Mouse (Mus musculus): ENCODE measurements at regions not wholly inside any gene's neighbourhood (a gene's known extent, or its start where the extent isn't known, plus 50 kb on each side); places are given as distances from the start of the nearest gene placed in this dataset.

GRCm38 (mm10) chr13:91365270-91365952 is 94.7 kb upstream of the Ssbp2 start:
- TF ChIP-seq CTCF (IDR thresholded peaks at IDR 0.05; ENCODE audit: borderline replicate concordance, control insufficient read depth, extremely low read depth, insufficient read depth, low read length, poor library complexity) (no peak), POLR2A (IDR thresholded peaks at IDR 0.05; ENCODE audit: control insufficient read depth, extremely low read depth, insufficient read depth, low read length, poor library complexity) (no peak)

All from thymus, adult 2 months (tissue).